Mouse (Mus musculus) megakaryocyte, adult 5-6 weeks (primary cell): Measurements from ENCODE around the gene Gm17727. TPM values are rescaled to one million over a fixed set of nuclear protein-coding genes. Genes with fewer than 3 reads are reported as not detected.
"Not testable (repeated sequence)": the region's sequence is repeated elsewhere in the genome, so short reads cannot be mapped to it uniquely, and the experiment has no call there.

Experiments
- ATAC-seq: 2 replicates; pipeline ENCODE4 v1.8.0; 2016; ENCODE audit warnings: mild to moderate bottlenecking, inconsistent platforms; ENCODE audit not compliant: poor library complexity, severe bottlenecking
- total RNA-seq, 2 experiments: library from RNA; stranded (forward) in 1 of 2; stranded (reverse) in 1 of 2; fragments of 153-499, 151-499 nt in 1 of 2; fragments of 221-1000, 200-1000 nt in 1 of 2; gene quantifications; 2 replicates each; pipeline versions ENCODE4 v1.2.3 to v1.2.4; 2015 to 2017

Gm17727 gene
- total RNA-seq (2015) (not detected in 2 replicates), total RNA-seq (2017) (not detected in 2 replicates)

GRCm38 (mm10) chr9:35778009-35778408 is at the start of gene Gm17727:
TSS of gene Gm17727 (minus strand) at chr9:35778109.
- ATAC-seq: no peak

GRCm38 (mm10) chr9:35817881-35818280 is 40.0 kb upstream of the Gm17727 start:
- ATAC-seq: not testable (repeated sequence)

GRCm38 (mm10) chr9:35798146-35798545 is 20.2 kb upstream of the Gm17727 start:
- no peak for ATAC-seq

GRCm38 (mm10) chr9:35790001-35790400 is 12.1 kb upstream of the Gm17727 start, which contains the start of the genes Gm27235 and D730048I06Rik:
TSS of gene Gm27235 (minus strand) at chr9:35790101.
TSS of gene D730048I06Rik (minus strand) at chr9:35790112.
- no peak for ATAC-seq

- no peak for ATAC-seq
Observed at GRCm38 (mm10) chr9:35756843-35757242, 21.1 kb downstream of the Gm17727 start.

GRCm38 (mm10) chr9:35740749-35741148 is 37.2 kb downstream of the Gm17727 start, which contains the start of gene Gm17677:
TSS of gene Gm17677 (plus strand) at chr9:35741049.
- no peak for ATAC-seq

Other genes starting within 250 kb of the Gm17727 start
- 0.09 and 0.11 TPM in 2 replicates for gene Ddx25, start 219.6 kb downstream of the Gm17727 start, total RNA-seq (2015)
- 0.04 TPM in 1 of 2 replicates, not detected in the other for gene Ddx25, start 219.6 kb downstream of the Gm17727 start, total RNA-seq (2017)
- gene Pus3, start 219.5 kb downstream of the Gm17727 start, total RNA-seq (2015): 9.8 and 12.2 TPM in 2 replicates
- 14.0 and 14.6 TPM in 2 replicates for gene Pus3, start 219.5 kb downstream of the Gm17727 start, total RNA-seq (2017)
- 0.51 and 0.75 TPM in 2 replicates for gene Pate2, start 207.8 kb downstream of the Gm17727 start, total RNA-seq (2015)
- gene Pate2, start 207.8 kb downstream of the Gm17727 start, total RNA-seq (2017): not detected in 2 replicates
- gene Hyls1, start 207.7 kb downstream of the Gm17727 start, total RNA-seq (2015): 15.7 and 20.1 TPM in 2 replicates
- gene Hyls1, start 207.7 kb downstream of the Gm17727 start, total RNA-seq (2017): 17.5 and 20.6 TPM in 2 replicates
- gene Pate4, start 166.2 kb downstream of the Gm17727 start, total RNA-seq (2015): not detected in 2 replicates
- gene Pate4, start 166.2 kb downstream of the Gm17727 start, total RNA-seq (2017): not detected in 2 replicates
- gene Pate3, start 129.9 kb downstream of the Gm17727 start, total RNA-seq (2015): not detected in 2 replicates
- gene Pate3, start 129.9 kb downstream of the Gm17727 start, total RNA-seq (2017): not detected in 2 replicates
- gene Pate1, start 90.7 kb downstream of the Gm17727 start, total RNA-seq (2015): not detected in 2 replicates
- gene Pate1, start 90.7 kb downstream of the Gm17727 start, total RNA-seq (2017): not detected in 2 replicates
- not detected in 2 replicates for gene Gm17677, start 37.1 kb downstream of the Gm17727 start, total RNA-seq (2015)
- not detected in 2 replicates for gene Gm17677, start 37.1 kb downstream of the Gm17727 start, total RNA-seq (2017)
- not detected in 2 replicates for gene Gm27235, start 12.0 kb upstream of the Gm17727 start, total RNA-seq (2015)
- gene Gm27235, start 12.0 kb upstream of the Gm17727 start, total RNA-seq (2017): not detected in 2 replicates
- gene D730048I06Rik, start 12.0 kb upstream of the Gm17727 start, total RNA-seq (2015): not detected in 2 replicates
- gene D730048I06Rik, start 12.0 kb upstream of the Gm17727 start, total RNA-seq (2017): not detected in 2 replicates
- gene 9230110F15Rik, start 66.0 kb upstream of the Gm17727 start, total RNA-seq (2015): not detected in 2 replicates
- not detected in 2 replicates for gene 9230110F15Rik, start 66.0 kb upstream of the Gm17727 start, total RNA-seq (2017)
- gene 9230113P08Rik, start 130.3 kb upstream of the Gm17727 start, total RNA-seq (2015): not detected in 2 replicates
- not detected in 2 replicates for gene 9230113P08Rik, start 130.3 kb upstream of the Gm17727 start, total RNA-seq (2017)